Mouse (Mus musculus): ENCODE data around the gene Poc1b. TPM values are rescaled to one million over a fixed set of nuclear protein-coding genes. Genes with fewer than 3 reads are reported as not detected.
A peak's percentile ranks its signal among the peaks of the same experiment; 100 is the strongest.

Gene Poc1b
- total RNA-seq, 2 experiments from 2014 or later, result 13.4 to 42.6 TPM

DNA sequence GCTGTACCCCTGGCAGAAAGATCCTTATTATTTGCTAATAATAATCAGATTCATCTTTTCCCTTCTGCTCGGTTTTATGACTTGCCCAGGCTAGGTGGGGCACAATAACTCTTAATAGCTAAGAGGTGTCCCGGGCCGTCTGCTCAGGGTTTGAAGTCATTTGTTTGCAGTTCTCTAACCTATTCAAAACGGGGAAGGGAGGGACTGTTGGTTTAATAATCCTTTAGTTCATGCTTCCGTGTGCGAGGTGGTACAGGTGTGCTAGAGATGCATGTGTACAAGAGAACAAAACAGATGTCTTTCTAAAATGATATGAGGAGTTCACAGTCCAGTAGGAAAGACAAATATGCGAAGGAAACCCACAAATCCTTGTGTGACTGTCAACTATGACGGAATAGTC lies 7.5 kb downstream of the Poc1b start:
- no peak for ATAC-seq (replicated peaks; ENCODE audit: poor library complexity, severe bottlenecking)

DNA sequence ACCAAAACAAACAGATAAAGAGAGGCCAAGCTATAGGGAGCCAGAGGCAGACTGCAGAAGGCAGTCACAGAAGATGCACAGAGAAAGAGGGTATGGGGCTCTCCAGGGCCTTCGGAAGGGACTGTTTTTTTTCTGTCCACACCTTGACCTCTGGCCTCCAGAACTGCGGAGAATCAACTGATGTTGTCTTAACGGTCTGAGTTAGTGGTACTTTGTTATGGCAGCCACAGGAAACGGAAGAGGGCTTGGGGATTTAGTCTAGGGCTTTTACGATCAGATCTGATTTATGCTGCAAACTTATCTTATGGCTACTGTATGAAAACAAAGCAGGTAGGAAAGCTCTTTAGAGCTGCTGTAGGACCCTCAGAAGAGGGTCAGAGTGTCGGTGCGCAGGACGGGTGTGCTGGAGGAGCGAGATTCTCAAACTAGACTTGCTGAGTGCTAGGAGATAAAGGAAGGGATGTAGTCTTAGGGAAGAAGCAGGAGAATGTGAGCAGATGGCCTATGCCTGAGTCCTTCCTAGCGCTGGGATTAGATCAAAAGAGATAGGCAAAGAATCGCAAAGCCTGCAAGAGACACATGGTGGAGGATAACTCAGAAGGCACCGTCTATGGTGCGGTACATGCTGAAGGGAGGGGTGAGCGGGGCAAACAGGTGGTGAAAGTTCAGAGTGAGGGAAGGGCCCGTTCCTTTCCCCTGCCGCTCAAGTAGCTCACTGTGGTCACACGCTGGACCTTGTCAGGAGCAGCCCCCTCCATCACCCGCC lies 8.8 kb downstream of the Poc1b start:
- ATAC-seq (replicated peaks; ENCODE audit: poor library complexity, severe bottlenecking), result 0 out of 2 replicates have a peak, but pooled peaks have one; percentile 9

DNA sequence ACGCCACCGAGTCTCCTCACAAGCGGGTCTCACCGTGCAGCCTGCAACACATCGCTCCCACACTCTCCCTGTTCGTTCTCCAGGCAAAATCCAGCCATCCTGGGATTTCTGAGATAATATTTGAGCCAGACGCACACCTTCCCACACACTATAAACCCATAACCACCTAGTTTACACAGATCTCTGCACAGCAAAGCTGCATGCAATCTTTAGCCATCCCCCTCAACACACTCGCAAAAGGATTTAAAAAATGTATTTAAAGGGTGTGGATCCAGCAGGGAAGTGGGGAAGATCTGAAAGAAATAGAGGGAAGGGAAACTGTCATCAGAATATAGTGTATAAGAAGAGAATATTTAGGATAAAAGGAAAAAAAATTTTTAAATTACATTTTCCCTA lies 9.4 kb downstream of the Poc1b start:
- no peak for ATAC-seq (replicated peaks; ENCODE audit: poor library complexity, severe bottlenecking)

DNA sequence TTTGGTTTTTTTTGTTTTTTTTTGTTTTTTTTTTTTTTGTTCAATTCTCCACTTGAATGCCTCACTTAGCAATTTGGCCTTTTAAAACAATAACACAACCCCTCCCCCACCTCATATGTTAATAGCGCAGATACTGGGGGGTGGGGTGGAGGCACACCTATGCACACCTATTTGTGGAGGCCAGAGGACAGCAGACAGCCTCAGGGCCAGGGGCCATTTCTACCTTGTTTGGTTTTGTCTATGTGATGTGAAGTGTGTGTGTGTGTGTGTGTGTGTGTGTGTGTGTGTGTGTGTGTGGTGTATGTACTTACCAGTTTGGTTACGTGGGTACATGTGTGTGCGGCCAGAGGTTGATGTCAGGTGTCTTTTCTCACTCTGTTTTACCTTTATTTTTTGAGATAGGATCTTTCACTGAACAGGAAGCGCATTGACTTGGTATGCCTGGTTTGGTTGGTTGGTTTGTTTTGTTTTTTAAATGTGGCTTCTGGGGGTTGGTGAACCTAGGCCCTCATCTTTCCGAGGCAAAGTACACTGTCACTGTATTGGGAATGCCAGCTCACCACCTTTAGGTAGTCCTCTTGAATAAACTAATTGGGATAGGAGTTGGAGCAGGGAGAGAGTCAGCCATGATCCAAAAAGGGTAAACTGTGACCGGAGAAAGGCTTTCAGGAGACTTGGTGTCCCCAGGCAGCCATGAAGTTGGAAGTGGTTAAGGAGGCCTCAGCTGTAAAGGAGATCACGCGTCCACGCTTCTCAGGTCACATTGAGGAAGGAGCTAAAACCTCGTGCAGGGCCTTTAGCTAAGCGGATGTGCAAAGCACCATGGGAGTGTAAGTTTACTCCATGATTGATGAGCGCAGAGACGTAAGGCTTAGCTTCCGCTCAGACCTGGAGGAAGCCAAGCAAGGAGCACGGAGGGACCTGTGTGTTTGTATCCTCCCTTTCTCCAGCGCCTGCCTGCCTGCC lies 10.1 kb downstream of the Poc1b start:
- ATAC-seq (replicated peaks; ENCODE audit: poor library complexity, severe bottlenecking), result no peak

DNA sequence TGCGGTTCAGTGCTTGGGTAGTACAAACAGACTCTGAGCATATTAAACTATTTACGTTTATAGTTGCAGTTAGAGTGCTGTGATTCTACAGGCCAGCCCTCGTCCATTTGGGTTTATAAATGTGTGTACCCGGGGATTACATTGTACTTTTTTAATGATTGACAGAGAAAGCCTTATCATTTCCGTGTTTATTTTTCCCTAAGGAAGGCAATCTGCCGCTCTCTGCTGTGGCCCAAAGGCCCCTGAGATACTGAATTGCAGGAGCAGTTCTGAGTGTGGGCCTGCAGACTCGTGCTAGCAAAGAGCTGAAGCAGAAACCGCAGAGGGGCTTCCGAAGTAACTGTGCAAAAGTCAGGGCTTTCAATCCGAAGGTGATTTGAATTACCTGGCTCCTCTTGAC lies 11.0 kb downstream of the Poc1b start:
- ATAC-seq (replicated peaks; ENCODE audit: poor library complexity, severe bottlenecking), result no peak

DNA sequence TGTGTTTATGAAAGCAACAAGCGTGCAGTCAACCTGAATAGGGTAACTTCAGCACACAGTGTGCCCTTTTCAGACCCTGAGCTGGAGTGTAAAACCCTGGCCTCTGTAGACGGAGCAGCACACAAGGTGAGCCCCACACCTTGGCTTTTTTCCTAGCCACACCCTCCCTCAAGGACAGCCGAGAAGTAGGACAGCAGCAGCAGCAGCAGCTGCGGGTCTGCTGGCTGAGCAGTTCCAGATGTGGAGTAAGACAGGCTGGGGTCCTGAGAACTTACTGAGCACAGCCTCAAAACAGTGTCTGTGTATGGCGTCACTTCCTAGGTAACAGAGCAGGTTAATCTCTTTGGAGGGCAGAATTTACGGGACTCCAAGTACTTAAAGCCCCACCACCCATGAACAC lies 11.9 kb downstream of the Poc1b start:
- ATAC-seq (replicated peaks; ENCODE audit: poor library complexity, severe bottlenecking), result no peak

DNA sequence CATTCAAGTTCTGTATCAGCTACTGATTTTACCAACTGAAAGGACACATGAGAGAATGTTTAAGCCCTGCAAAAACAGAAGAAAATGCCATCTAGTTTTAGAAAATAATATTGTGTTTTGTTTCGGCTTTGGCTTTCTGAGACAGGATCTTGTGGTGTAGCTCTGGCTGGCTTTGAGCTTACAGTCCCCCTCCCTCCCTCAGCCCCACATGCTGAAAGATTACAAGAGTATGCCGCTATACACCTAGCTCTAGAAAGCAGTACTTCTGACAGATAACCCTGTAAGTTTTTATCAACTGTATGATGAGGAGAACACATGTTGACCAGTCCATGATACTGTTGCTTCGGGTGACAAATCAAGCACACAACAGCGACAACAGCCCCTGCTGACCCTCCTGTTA lies 12.6 kb downstream of the Poc1b start:
- ATAC-seq (replicated peaks; ENCODE audit: poor library complexity, severe bottlenecking), result no peak

DNA sequence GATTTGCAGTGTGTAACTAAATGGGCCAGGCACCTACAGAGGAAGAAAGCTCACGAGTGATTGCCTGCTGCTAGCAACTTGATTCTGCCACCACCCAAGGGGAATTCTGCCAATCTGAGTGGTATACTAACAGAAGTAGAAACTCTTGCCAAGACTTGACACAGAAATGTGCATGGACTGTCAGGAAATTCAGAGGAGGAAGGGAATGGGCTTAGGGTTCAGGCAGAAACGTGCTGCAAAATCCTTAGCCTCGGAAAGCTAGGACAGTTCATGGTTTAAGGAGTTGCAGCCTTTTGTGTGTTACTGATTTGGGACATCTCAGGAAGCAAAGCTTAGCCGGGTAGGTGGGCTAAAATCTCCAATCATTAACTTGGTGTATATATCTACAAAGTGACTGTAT lies 19.4 kb downstream of the Poc1b start, which contains the start of gene Phxr2:
Phxr2 (minus strand) TSS at position 101 of the 400 bp plus-strand sequence.
- no peak for ATAC-seq (replicated peaks; ENCODE audit: poor library complexity, severe bottlenecking)

DNA sequence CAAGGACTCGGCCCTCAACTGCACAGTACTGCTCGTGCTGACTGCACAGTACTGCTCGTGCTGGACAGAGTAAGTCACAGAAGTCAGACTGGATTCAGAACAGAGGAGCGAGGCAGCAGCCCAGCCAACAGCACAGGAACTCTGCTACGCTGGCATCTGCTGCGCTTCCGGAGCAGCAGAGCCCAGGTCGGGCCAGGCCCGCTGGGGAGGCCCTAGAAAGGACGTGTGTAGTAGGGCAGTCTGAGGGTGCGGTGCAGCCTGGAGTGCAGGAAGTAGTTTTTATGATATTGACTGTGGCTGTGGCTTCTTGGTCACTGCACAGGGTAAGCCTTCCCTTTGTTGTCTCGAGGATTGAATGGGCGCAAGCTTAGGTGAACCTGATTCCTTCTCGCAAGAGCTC lies 20.1 kb downstream of the Poc1b start:
- ATAC-seq (replicated peaks; ENCODE audit: poor library complexity, severe bottlenecking), result peak; percentile 36

DNA sequence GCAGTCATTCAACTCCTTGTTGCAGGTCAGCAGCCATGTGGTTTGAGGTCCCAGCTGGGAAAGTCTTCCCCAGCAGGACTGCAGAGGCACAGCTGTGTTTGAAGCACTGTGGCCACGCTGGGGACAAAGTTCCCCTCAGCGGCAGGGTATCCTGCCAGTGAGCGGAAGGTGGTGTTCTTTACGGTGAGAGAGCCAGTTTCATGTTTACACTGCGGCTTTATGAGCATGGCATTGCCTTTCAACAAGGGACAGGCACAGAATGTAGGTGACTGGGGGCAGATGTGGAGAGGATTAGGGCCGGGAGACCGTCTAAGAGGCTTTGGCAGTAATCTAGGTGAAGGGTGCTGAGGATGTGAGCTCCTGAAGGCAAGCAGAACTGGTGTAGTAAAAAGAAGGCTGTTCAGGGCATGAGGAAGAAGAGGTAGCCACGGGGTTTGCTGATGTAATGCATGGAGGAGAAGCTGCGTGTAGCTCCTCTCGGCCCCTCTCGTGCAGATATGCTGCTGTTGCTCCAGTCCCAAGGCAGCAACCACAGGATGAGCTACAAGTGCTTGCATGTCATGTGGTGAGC lies 20.9 kb downstream of the Poc1b start:
- peak; percentile 62 for ATAC-seq (replicated peaks; ENCODE audit: poor library complexity, severe bottlenecking)

DNA sequence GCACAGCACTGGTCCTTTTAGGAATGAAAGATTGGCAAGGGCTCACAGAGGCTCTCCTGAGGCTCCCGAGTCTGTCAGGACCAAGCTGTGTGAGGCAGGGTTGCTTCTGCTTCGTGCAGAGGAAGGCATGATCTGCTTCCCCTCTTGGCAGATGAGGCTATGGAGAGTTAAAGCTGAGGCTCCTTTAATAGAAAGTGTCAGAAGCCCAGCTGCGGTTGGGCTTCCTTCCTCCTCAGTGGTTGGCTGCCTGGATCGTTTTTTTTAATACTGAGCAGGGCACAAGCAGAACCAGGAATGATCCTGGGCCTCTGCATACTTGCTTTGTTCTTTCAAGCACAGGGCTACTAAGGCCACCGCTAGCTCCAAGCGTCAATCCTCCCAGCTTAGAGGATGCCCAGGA lies 23.8 kb downstream of the Poc1b start:
- peak; percentile 73 for ATAC-seq (replicated peaks; ENCODE audit: poor library complexity, severe bottlenecking)

DNA sequence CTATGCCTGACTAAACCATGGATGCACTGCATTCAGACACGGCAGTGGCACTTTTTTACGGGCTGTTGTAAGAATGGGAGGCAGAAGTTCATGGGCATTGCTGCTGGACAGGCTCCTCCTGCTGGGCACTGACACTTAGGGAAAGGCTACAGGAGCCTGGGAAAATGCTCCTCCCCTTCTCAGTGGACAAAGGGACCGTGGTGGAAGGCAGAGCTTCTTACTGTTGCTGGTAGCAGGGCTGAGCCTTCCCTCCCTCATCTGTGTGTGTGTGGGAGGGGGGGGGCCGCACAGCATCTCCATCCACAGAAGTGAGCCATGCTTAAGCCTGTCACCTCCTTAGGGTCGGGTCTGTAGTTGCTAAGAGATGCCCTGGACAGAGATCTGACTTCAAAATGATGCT lies 24.5 kb downstream of the Poc1b start:
- ATAC-seq (replicated peaks; ENCODE audit: poor library complexity, severe bottlenecking), result no peak

DNA sequence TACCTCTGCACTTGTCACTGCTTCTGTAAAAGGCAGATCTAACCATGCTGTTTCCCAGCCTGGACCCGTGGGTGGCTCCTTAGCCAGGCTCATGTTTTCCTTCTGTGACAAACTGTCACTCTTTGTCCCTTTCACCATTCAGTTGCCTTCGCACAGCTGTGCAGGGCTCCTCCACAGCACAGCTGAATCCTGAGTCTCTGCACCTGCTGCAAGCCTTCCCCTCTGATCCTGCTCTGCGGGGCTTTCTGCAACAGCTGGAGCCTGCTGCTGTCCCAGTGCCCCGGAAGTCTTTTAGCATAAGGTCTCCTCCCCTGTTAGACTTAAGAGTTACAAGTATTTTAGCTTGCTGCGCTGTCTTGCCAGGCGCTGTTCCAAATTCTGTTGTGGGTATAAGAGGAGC lies 25.4 kb downstream of the Poc1b start:
- peak; percentile 13 for ATAC-seq (replicated peaks; ENCODE audit: poor library complexity, severe bottlenecking)

DNA sequence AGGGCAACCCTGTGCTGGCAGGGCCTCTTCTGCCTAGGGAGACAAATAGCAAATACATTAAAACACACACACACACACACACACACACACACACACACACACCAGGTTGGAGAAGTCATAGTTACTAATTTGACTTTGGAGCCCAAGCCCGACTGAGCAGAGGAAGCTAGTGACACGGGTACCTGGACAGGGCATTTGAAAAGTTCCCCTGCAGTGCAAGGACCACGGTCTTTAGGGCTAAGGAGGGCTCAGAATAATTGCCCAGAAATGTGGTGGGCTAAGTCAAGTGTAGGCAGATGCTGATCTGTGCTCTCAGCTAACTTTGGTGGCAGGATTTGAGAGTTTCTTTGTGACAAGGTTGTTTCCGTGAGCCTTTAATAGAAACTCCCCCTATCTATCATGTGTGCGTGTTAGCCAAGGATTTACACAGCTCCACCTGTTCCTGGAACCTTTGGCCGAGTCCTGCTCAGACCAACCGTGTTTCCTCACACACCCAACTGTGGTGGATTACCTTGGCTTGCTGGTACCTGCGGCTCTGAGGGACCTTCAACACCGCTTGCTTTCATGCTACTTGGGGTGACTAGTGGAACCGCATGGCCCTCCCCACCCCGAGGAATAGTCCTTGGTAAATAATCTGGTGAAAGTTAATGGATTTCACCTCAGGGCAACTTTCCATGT lies 25.9 kb downstream of the Poc1b start:
- ATAC-seq (replicated peaks; ENCODE audit: poor library complexity, severe bottlenecking), result no peak

DNA sequence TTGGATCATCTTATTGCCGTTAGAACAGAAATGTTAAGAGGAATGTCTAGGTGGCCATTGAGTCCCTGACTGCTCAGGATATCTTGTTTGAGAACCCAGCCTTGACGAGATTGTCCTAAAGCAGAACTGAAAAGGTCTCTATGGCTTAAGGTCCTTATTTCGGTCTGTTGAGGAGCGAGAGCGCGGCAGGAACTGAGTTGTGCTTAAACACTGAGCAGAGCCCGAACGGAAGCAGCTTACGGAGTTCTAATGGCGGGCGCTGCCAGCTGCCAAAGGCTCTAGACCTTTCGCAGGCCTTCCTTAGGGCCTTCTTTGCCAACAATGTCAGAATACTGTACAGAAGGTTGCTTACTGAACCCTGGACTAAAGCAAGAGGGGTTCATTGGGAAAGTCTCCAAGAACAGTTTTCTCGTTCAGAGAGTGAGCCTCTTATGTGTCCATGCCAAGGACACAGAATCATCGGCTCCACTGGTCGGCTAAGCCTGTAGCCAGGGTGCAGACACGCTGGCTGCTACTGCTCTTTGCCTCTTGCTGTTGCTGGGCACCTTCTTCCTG lies 26.6 kb downstream of the Poc1b start:
- no peak for ATAC-seq (replicated peaks; ENCODE audit: poor library complexity, severe bottlenecking)

DNA sequence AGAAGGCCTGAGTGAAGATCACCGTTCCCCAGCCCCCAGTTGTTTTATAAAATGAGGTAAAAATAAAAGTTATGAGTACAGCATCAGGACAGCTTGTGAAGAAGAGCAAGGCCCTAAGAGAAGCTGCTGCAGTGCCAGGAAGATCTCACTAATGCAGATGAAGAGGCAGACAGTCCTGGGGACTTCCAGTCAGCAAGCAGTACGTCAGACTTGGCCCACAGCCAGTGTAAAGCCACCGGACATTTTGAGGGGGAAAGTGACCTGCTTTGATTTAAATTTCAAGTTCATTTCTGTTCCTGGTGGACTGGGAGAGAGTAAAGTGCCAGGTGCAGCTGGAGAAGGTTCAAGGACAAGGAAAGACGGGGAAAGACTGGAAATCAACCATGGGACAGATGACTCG lies 29.5 kb downstream of the Poc1b start:
- no peak for ATAC-seq (replicated peaks; ENCODE audit: poor library complexity, severe bottlenecking)

DNA sequence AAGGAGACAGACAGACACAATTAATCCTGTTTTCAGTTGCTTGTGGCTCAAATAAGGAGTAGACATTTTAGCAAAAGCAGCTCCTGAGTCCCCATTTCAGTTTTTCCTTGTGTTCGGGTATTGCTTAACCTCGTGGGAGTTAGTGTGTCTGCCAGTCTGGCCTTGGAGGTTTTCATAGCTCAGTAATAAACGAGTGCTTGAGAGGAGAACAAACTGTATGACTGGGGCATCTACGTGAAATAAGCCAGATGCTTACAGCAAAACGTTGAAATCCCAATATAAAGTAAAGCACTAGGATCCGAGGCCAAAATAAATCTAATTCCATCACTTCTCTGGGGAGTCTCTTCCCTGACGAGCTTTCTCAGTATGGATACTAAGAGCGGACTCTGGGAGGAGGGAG lies 38.8 kb downstream of the Poc1b start:
- no peak for ATAC-seq (replicated peaks; ENCODE audit: poor library complexity, severe bottlenecking)

DNA sequence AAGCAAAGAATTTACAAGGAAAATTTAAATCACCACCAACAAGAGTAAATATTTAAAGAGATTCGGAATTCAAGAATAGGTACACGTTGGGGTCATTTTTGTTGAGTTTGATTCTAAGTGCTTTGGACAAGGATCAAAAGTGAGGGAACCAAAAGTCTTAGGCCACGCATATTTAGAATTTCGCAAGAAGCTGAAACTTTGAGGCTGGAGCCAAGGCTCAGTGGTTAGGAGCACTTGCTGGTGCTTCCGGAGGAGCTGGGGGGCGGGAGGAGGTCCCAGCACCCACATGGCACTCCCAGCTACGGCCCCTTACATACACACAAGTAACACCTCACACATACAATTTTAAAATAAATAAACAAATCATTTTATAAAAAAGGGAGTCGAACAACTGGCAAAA lies 39.8 kb downstream of the Poc1b start:
- ATAC-seq (replicated peaks; ENCODE audit: poor library complexity, severe bottlenecking), result peak; percentile 94

DNA sequence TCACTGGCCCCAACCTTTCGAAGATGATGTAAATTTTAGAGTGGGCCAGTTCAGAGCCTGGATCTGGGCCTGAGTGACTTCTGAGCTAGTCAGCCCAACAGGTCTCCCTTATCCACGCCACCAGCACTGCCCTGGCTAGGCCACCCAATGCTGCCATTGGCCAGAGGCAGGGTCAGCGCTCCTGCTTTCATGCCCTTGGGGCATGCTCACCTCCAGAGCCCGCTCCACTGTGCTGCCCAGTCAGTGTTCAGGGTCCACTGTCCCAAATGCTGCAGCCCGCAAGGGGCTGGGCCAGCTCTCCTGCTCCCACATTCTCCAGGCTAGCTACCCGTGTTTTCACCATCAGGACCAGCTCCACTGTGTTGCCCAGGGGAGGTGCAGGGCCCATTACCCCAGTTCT lies 43.2 kb downstream of the Poc1b start:
- ATAC-seq (replicated peaks; ENCODE audit: poor library complexity, severe bottlenecking), result no peak

DNA sequence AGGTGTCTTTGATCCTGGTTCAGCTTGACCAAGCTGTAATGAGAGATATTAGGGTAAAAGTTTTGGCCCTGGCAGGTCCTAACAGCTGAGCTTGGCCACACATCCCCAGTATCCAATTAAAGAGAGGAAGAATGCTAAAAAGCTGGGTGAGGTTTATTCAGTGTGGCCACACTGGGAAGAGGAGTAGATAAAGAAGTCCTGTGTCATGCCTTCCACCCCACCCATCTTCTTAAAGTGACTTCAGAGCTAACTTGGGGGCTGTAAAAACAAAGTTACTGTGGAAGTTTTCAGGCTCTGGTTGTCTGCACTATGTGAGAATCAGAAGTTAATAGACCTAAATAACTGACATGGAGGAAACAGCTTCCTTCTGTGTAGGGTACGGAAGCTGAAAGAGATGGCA lies 44.7 kb downstream of the Poc1b start:
- no peak for ATAC-seq (replicated peaks; ENCODE audit: poor library complexity, severe bottlenecking)
